Comparison of ENCODE assay signal across 16 mouse cellular contexts in the genomic region with DNA sequence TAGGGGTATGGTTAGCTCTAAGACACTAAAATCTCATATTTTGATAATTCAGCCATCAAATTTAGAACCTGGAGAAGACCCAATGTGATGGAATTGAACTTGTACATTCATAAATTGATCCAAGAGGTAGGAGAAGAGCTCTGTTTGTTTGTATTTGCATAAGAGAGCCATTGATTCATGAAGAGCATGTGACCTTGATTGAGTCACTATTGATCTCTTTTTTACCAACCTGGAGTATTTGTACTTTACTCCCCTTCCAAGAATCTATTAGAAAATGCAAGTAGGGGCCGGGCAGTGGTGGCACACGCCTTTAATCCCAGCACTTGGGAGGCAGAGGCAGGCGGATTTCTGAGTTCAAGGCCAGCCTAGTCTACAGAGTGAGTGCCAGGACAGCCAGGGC.
"Had no signal": no experiment of that assay in that cellular context is flagged by ENCODE, and none has a peak within 500 bp of the region (broad histone marks: within the 10 kb centered on the region; RNA-seq: fewer than 3 reads in every experiment).

No protein-coding gene starts in this region.

- H3K4me2 ChIP-seq: neural tube, embryonic 13.5 days; neural tube, embryonic 15.5 days; stomach, embryonic 15.5 days had no signal

- H3K9ac ChIP-seq: neural tube, embryonic 13.5 days; neural tube, embryonic 15.5 days; stomach, embryonic 15.5 days had no signal

- H3K36me3 ChIP-seq: neural tube, embryonic 13.5 days; neural tube, embryonic 15.5 days; stomach, embryonic 15.5 days had no signal

- H3K4me1 ChIP-seq: neural tube, embryonic 15.5 days; stomach, embryonic 15.5 days had no signal

- H3K9me3 ChIP-seq: neural tube, embryonic 13.5 days; neural tube, embryonic 15.5 days; stomach, embryonic 15.5 days had no signal

- H3K27me3 ChIP-seq: neural tube, embryonic 13.5 days; neural tube, embryonic 15.5 days; stomach, embryonic 15.5 days had no signal

- H3K4me3 ChIP-seq: neural tube, embryonic 13.5 days; neural tube, embryonic 15.5 days; stomach, embryonic 15.5 days had no signal

- H3K27ac ChIP-seq: neural tube, embryonic 13.5 days; neural tube, embryonic 15.5 days; stomach, embryonic 15.5 days; stomach, postnatal 0 days had no signal

- DNase-seq: retina, postnatal 1 day; right cerebral cortex, adult 18-20 months; right cerebral cortex, postnatal 14 days; right cerebral cortex, postnatal 25 days; right cerebral cortex, postnatal 4 days; spleen, adult 18-20 months; thymus, adult 18-20 months; thymus, adult 2 months; thymus, postnatal 14 days; thymus, postnatal 25 days; thymus, postnatal 36 days; thymus, postnatal 4 days had no signal
